Mouse (Mus musculus) liver, embryonic 16.5 days (tissue): ENCODE measurements at regions not wholly inside any gene's neighbourhood (a gene's known extent, or its start where the extent isn't known, plus 50 kb on each side); places are given as distances from the start of the nearest gene placed in this dataset.

ENCODE experiments used
- ATAC-seq: fragments of 200-750 bp; cut with Nextera tagmentation; 2 replicates; pipeline ENCODE4 v1.8.0; 2017; ENCODE audit warnings: low read depth, mild to moderate bottlenecking, moderate number of reproducible peaks, moderate library complexity
- H3K27ac ChIP-seq: fragments of 300-500 bp; sonication (generic); 2 replicates; pipeline ENCODE4 v1.5.1; 2014; ENCODE audit warnings: mild to moderate bottlenecking, low read length
- H3K27me3 ChIP-seq: fragments of 300-500 bp; sonication (generic); 2 replicates; pipeline ENCODE4 v1.6.1; 2014; ENCODE audit warnings: low read depth, low read length, mixed read lengths; ENCODE audit not compliant: control insufficient read depth, insufficient read depth
- H3K36me3 ChIP-seq: fragments of 300-500 bp; sonication (generic); 2 replicates; pipeline ENCODE4 v1.6.1; 2014; ENCODE audit warnings: mild to moderate bottlenecking; ENCODE audit not compliant: control insufficient read depth, insufficient read depth
- H3K4me1 ChIP-seq: fragments of 300-500 bp; sonication (generic); 2 replicates; pipeline ENCODE4 v1.6.1; 2014; ENCODE audit warnings: low read depth, low read length, mixed read lengths; ENCODE audit not compliant: control insufficient read depth
- H3K4me2 ChIP-seq: fragments of 300-500 bp; sonication (generic); 2 replicates; pipeline ENCODE4 v1.6.1; 2014; ENCODE audit warnings: low read depth, low read length, mixed read lengths
- H3K4me3 ChIP-seq: fragments of 300-500 bp; sonication (generic); 2 replicates; pipeline ENCODE4 v1.5.1; 2014; ENCODE audit warnings: low read depth, mild to moderate bottlenecking, low read length
- H3K9ac ChIP-seq: fragments of 300-500 bp; sonication (generic); 2 replicates; pipeline ENCODE4 v1.6.1; 2014; ENCODE audit warnings: low read depth, low read length
- H3K9me3 ChIP-seq: fragments of 300-500 bp; sonication (generic); replicated peaks from 2 replicates; pipeline ENCODE4 v1.6.1; 2016; ENCODE audit warnings: low read length; ENCODE audit not compliant: control insufficient read depth
- WGBS: fragments of 180-500 bp; shearing (Covaris S2); extraction: QIAGEN DNeasy Blood & Tissue Kit; methylation state at CpG from one replicate; pipeline ENCODE4 v1.1.7; 2014; ENCODE audit not compliant: insufficient replicate concordance; 5-methylcytosine and 5-hydroxymethylcytosine counted together

GRCm38 (mm10) chr3:37971240-37971639, 246.9 kb upstream of the Gm5148 start:
- H3K27me3 ChIP-seq, result no peaks in the 10 kb centered on the region; the same call in 1 of the 2 replicates
- H3K4me1 ChIP-seq, result no peaks in the 10 kb centered on the region
- no peak overlapping the region for H3K4me3 ChIP-seq
- 40% methylated on average over 2 of the region's 2 CpGs for WGBS
- H3K9me3 ChIP-seq, result no peaks in the 10 kb centered on the region
- ATAC-seq, result no peak
- no peak overlapping the region for H3K9ac ChIP-seq
- H3K27ac ChIP-seq, result no peak overlapping the region
- no peaks in the 10 kb centered on the region for H3K36me3 ChIP-seq
- no peak overlapping the region for H3K4me2 ChIP-seq

- no peaks in the 10 kb centered on the region for H3K9me3 ChIP-seq
- H3K27ac ChIP-seq, result no peak overlapping the region
- H3K9ac ChIP-seq, result no peak overlapping the region
- no peak overlapping the region for H3K4me2 ChIP-seq
- no peak overlapping the region for H3K4me3 ChIP-seq
- no peaks in the 10 kb centered on the region for H3K4me1 ChIP-seq
- no peaks in the 10 kb centered on the region; the same call in 1 of the 2 replicates for H3K27me3 ChIP-seq
- H3K36me3 ChIP-seq, result no peaks in the 10 kb centered on the region
- no peak for ATAC-seq
Observed at GRCm38 (mm10) chr3:37968654-37969053, 244.4 kb upstream of the Gm5148 start.

GRCm38 (mm10) chr3:37965221-37965620, 240.9 kb upstream of the Gm5148 start:
- Histone ChIP-seq H3K9me3 (no peaks in the 10 kb centered on the region), H3K4me3 (no peak overlapping the region), H3K9ac (no peak overlapping the region), H3K27ac (no peak overlapping the region), H3K36me3 (no peaks in the 10 kb centered on the region), H3K4me1 (no peaks in the 10 kb centered on the region), H3K4me2 (no peak overlapping the region), H3K27me3 (no peaks in the 10 kb centered on the region; the same call in 1 of the 2 replicates)
- WGBS, result 51% methylated on average over 4 of the region's 4 CpGs
- ATAC-seq, result no peak

- Histone ChIP-seq H3K36me3 (no peaks in the 10 kb centered on the region), H3K4me3 (no peak overlapping the region), H3K9me3 (no peaks in the 10 kb centered on the region), H3K27me3 (no peaks in the 10 kb centered on the region; the same call in 1 of the 2 replicates), H3K9ac (no peak overlapping the region), H3K4me1 (no peaks in the 10 kb centered on the region), H3K4me2 (no peak overlapping the region), H3K27ac (no peak overlapping the region)
- no peak for ATAC-seq
- WGBS, result 61% methylated on average over 5 of the region's 5 CpGs
Observed at GRCm38 (mm10) chr3:37964083-37964482, 239.8 kb upstream of the Gm5148 start.

GRCm38 (mm10) chr3:37962811-37963210, 238.5 kb upstream of the Gm5148 start:
- ATAC-seq, result no peak
- Histone ChIP-seq H3K36me3 (no peaks in the 10 kb centered on the region), H3K4me3 (no peak overlapping the region), H3K4me1 (no peaks in the 10 kb centered on the region), H3K27me3 (no peaks in the 10 kb centered on the region), H3K9ac (no peak overlapping the region), H3K9me3 (no peaks in the 10 kb centered on the region), H3K27ac (no peak overlapping the region), H3K4me2 (no peak overlapping the region)
- 63% methylated on average over 8 of the region's 8 CpGs for WGBS

GRCm38 (mm10) chr3:37962043-37962810, 237.9 kb upstream of the Gm5148 start:
- no peaks in the 10 kb centered on the region for H3K36me3 ChIP-seq
- H3K9ac ChIP-seq, result no peak overlapping the region
- peak; percentile 30; the same call in 1 of the 2 replicates for ATAC-seq
- H3K9me3 ChIP-seq, result no peaks in the 10 kb centered on the region
- no peak overlapping the region for H3K4me2 ChIP-seq
- no peak overlapping the region for H3K4me3 ChIP-seq
- H3K27me3 ChIP-seq, result no peaks in the 10 kb centered on the region
- H3K27ac ChIP-seq, result no peak overlapping the region
- no peaks in the 10 kb centered on the region for H3K4me1 ChIP-seq
- 60% methylated on average over 12 of the region's 12 CpGs for whole genome bisulfite sequencing

GRCm38 (mm10) chr3:37958361-37958978, 234.2 kb upstream of the Gm5148 start:
- Histone ChIP-seq H3K4me2 (no peak overlapping the region), H3K4me3 (no peak overlapping the region), H3K36me3 (no peaks in the 10 kb centered on the region), H3K27ac (no peak overlapping the region), H3K9ac (no peak overlapping the region), H3K4me1 (no peaks in the 10 kb centered on the region), H3K9me3 (no peaks in the 10 kb centered on the region; the same call in 1 of the 2 replicates), H3K27me3 (no peaks in the 10 kb centered on the region)
- WGBS, result 37% methylated on average over 6 of the region's 6 CpGs
- no peak for ATAC-seq

GRCm38 (mm10) chr3:37956543-37956942, 232.3 kb upstream of the Gm5148 start:
- Histone ChIP-seq H3K4me1 (no peaks in the 10 kb centered on the region), H3K36me3 (no peaks in the 10 kb centered on the region), H3K4me2 (no peak overlapping the region), H3K9ac (no peak overlapping the region), H3K27me3 (no peaks in the 10 kb centered on the region), H3K9me3 (no peaks in the 10 kb centered on the region; the same call in 1 of the 2 replicates), H3K4me3 (no peak overlapping the region), H3K27ac (no peak overlapping the region)
- no peak for ATAC-seq
- 46% methylated on average over 6 of the region's 6 CpGs for WGBS

GRCm38 (mm10) chr3:37952891-37953290, 228.6 kb upstream of the Gm5148 start:
- ATAC-seq, result no peak
- WGBS, result 48% methylated on average over 3 of the region's 3 CpGs
- H3K9me3 ChIP-seq, result no peaks in the 10 kb centered on the region; the same call in 1 of the 2 replicates
- no peaks in the 10 kb centered on the region for H3K27me3 ChIP-seq
- H3K27ac ChIP-seq, result no peak overlapping the region
- no peak overlapping the region for H3K4me3 ChIP-seq
- H3K9ac ChIP-seq, result no peak overlapping the region
- H3K4me1 ChIP-seq, result no peaks in the 10 kb centered on the region
- no peak overlapping the region for H3K4me2 ChIP-seq
- no peaks in the 10 kb centered on the region for H3K36me3 ChIP-seq
